Mouse (Mus musculus): ENCODE measurements around the gene Csf2rb2.
A peak's percentile ranks its signal among the peaks of the same experiment; 100 is the strongest.
"Not testable (repeated sequence)": the region's sequence is repeated elsewhere in the genome, so short reads cannot be mapped to it uniquely, and the experiment has no call there.

Gene Csf2rb2

DNA sequence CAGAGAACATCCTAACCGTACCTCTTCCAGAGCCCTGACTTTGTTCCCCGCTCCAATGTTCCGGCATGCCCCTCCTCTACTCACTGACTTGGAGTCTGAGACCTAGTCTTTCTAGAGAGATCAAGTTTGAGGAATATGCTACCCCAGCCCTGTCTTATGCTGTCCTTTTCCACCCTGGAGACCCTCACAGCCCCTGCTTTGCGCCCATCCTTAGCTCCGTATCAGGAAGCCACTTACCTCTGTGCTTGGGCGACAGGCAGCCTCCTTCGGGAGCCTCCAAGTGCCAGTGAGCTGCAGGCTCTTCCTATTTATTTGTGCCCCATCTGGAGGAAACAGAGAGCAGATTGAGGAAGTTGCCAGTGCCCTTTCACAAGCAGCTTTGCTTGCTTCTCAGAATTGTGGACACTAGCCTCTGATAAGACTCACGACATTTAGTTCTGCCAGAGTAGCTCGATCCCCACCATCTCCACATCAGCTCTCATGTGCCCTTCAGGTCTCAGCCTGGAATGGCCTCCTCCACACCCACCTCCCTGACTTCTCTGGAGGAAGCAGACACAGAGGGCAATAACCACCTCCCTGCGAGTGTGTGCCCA is at the start of gene Csf2rb2:
Gene Csf2rb2, minus strand, starts transcription at position 381 of the 593 bp plus-strand sequence.
- DNase-seq (ENCODE audit: low spot score in 2 of 2) = no peak

DNA sequence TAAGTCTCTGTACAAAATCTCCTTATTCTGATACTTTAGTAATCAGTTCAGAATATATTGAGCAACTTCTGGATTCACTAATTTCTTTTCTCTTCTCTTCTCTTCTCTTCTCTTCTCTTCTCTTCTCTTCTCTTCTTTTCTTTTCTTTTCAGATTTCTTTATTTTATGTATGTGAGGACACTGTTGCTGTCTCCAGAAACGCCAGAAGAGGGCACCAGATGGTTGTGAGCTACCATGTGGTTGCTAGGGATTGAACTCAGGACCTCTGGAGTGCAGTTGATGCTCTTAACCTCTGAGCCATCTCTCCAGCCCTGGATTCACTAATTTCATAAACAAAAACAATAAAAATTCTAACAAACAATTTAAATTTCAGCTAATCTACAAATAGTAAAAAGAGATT is 49.4 kb upstream of the Csf2rb2 start:
- no peak for DNase-seq (ENCODE audit: low spot score in 2 of 2)

DNA sequence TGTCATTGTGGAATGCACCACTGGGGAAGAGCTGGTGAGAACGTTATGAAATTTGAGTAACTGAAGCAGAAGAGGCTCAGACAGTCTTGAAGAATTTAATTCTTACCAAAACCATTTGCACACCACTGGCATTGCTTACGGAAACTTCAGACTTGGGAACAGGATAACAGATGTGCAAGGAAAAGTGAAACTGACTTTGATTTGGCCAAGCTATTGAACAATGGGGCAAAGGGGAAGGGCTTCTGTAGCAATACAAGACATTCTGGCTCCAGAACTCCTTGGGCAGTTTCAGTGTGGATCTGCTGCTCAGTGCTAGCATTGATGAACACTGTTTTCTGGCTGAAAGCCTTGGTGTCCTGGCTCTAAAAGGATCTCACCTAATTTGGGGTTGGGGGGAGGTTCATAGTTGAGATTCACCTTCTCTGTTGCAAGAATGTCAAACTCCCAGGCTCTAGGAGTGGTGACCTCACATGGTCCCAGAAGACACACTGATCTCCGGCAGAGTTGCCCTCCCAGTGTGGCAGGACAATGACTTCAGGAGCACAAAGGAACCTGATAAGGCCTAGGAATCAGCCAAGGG is 46.2 kb upstream of the Csf2rb2 start:
- peak; percentile 17 to 29 for DNase-seq (ENCODE audit: low spot score in 2 of 2)

DNA sequence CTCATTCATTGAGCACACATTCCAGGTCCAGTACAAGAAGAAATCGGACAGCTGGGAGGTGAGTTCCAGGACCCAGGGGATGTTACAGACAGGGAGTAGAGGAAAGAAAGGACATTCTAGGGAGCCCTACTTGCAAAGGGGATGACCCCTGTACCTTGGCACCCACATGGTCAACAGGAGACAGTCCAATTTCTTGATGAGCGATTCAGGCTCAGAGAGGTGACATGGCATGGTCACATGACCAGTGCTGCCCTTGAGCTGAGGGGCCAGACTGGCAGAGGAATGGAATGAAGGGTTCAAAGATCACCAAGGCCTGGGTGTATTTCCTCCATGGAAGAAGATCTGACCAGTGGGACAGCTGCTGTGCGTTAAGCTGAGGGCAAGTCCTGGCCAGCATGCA is 39.0 kb upstream of the Csf2rb2 start:
- DNase-seq (ENCODE audit: low spot score in 2 of 2) = no peak

DNA sequence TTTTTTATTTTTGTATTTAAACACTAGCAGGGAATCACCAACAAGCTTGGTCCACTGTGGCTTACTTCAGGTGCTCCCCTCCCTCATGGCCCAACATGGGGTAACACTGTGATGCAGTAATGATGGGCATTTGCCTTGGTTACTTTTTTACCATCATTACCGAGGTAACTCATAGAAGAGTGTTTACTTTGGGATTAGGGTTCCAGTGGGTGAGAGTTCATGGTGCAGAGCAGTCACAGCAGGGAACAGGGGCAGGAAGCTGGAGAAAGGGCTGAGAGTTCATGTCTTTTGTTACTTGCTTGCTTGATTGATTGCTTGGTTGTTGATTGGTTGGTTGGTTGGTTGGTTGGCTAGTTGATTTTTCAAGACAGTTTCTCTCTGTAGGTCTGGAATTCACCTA is 38.2 kb upstream of the Csf2rb2 start:
- no peak for DNase-seq (ENCODE audit: low spot score in 2 of 2)

DNA sequence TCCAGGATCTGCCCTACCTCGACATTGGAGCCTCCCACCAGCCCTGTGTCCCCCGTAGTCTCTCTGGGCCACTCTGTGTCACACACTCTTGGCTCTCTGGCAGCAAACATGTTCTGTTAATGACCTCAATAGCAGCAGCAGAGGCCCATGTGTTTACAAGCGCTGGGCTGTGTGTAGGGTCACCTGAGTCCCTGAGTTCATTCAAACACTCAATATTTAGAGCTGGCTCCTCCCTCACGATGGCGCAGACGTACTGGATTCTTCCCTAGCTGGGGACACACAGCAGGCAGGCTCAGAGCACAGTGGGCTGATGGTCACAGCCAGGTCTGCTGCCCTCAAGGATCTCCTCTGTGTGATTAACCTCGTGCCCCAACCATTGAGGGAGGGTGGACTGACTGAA is 35.4 kb upstream of the Csf2rb2 start:
- not testable (repeated sequence) for DNase-seq (ENCODE audit: low spot score in 2 of 2)

DNA sequence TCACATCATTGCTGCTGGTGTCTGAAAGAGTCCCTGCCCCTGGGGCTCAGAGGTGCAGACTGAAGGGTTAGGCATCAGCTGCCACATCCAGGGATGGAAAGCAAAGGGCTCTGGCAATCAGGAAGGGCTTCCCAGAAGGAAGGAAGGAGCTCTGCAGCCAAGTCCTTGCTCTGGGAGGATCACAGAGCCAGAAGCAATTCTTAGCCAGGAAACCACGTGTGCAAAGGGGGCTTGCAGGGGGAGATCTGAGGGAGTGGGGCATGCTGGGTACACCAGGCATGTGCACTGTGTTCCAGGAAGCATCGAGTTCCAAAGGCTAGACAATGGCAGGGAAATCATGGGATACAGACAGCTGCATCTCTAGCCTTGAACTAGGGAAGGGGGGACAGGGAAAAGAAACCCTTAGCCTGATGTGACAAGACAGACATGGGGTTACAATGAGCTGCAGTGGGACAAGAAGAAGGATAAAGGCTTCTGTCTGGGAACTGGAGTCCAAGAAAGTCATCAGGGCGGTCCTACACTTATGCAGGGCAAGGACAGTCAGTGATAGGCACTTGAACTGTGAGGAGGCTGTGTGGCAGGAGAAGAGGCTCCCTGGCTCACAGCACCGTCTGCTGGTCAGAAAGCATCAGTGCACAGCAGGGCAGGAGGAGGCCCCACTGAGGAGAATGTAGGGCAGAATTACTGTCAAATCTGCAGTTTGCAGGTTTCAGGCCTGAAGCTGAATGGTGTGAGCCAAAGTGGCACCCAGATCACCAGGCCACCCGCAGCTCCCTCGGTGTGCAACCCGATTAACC is 34.3 kb upstream of the Csf2rb2 start:
- DNase-seq (ENCODE audit: low spot score in 2 of 2) = peak; percentile 66 to 85

DNA sequence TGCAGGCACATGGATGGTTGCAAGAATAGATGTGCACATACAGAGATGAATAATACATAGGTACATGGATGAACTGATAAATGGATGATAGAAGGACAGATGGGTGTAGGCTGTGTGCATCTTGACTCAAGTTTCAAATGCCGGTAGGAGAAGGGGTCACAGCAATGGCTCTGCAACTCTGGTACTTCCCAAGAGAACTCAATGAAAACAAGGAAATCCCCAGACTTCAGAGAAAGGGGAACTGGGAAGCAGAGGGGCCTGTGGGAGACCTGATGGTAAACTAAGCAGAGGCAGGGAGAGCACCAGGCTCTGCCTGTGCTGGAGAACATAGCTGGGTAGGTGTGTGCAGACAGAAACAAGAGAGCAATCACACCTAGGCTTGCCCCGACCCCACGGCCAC is 28.9 kb upstream of the Csf2rb2 start:
- no peak for DNase-seq (ENCODE audit: low spot score in 2 of 2)

DNA sequence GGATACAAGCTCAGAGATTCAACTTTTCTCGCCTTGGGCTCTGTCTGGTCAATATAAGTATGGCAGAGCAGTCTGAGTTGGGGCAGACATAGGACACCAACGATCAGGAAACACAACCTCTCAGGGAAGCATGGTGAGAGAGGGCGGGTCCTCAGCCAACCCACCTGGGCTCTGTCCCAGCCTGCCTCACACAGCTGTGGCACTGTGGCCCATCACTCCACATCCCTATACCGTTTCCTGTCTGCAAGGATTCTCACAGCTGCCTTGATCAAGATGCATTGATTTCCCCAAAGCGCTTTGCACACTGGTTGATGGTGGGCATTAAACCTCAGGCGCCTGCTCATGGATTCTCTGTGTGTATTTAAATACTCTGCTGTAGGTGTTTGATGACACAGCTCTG is 27.5 kb upstream of the Csf2rb2 start:
- no peak for DNase-seq (ENCODE audit: low spot score in 2 of 2)

DNA sequence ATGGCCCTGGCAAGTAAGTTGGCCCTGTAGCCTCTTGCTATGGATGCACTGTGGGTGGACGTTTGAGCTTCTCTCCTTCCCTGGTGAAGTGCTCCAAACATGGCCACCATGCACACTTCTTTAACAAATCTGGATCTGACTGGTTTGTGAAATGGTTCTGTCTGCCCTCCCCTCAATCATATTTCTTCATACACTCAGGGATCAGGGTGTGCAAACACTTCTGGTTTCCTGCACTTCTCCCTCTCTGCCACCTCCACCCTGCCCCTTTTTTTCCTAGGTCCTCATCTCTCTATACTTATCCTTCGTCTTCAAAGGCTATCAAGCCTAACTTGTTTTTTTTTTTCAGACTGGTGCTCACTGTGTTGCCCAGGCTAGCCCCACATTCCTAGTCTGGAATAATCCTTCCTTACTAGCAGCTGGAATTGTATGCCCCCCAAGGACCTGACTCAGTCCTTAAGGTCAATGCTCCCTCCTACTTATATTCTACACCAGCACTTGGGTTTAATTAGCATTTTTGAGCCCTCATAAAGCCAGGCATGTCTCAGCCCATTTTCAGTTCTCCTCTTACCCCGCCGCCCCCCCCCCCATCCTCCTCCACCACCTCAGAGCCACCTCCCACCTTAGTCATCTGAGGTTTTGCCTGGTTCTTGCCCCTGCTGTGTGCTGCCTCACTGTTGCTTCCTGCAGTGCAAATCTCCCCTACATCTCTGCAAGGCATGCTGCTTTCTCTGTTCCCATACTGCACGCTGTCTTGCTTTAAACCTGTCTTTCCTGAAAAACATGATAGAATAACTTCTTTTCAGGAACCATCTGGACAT is 26.2 kb upstream of the Csf2rb2 start:
- no peak for DNase-seq (ENCODE audit: low spot score in 2 of 2)

DNA sequence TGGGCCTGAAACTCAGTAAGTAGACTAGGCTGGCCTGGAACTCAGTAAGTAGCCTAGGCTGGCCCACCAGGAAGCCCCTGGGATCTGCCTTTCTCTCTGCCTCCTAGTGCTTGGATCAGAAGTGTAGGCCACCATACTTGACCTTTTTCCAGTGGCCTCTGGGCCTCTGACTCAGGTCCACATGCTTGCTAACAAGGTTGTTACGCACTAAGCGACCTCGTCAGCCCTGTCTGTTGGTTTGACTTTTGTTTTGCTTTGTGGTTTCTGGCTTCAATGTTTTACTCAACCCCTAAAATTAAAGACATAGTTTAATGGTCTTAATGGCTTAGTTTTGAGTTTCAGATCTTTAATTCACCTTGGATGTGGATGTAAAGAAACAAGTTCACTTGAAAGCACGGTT is 25.2 kb upstream of the Csf2rb2 start:
- no peak for DNase-seq (ENCODE audit: low spot score in 2 of 2)

DNA sequence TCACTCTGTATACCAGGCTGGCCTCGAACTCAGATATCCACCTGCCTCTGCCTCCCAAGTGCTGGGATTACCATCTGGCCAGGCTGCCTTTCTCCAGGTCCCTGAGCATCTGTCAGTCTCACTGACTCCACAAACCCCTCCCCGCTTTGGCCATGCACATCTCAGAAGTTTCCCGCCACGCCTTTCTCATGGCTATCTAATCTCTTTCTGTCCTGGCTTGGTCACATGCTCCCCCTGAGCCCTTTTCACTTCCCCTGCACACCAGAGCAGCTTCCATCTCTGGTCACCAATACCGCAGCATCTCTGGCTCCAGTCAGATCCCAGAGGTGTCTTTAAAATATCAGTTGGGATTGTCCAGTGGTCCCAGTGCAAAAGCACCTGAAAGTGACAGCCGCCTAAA is 24.5 kb upstream of the Csf2rb2 start:
- not testable (repeated sequence) for DNase-seq (ENCODE audit: low spot score in 2 of 2)

DNA sequence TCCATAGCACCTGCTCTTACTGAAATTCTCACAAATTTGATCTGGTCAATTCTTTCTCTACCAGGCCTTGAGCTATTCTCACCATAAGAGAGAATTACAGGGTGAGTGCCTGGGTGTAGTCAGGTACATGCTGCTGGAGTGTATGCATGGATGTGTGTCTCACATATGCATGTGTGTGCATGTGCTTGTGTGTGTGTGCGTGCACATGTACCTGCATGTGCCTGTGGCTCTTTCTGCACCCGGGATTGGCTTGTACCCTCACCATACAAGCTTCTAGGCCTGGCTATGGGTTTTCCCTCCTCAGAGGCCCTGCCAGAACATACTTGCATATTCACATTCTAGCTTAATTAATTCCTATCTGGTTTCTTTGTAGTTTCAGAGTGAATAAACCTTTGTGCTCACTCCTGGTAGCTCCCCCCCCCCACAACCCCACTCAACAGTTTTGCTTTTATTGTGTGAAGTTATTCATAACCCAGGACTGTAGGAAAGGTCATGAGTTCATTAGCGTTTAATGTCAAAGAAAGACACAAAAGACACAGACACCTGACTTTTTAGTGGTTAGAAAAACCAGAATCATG is 23.1 kb upstream of the Csf2rb2 start:
- no peak for DNase-seq (ENCODE audit: low spot score in 2 of 2)

DNA sequence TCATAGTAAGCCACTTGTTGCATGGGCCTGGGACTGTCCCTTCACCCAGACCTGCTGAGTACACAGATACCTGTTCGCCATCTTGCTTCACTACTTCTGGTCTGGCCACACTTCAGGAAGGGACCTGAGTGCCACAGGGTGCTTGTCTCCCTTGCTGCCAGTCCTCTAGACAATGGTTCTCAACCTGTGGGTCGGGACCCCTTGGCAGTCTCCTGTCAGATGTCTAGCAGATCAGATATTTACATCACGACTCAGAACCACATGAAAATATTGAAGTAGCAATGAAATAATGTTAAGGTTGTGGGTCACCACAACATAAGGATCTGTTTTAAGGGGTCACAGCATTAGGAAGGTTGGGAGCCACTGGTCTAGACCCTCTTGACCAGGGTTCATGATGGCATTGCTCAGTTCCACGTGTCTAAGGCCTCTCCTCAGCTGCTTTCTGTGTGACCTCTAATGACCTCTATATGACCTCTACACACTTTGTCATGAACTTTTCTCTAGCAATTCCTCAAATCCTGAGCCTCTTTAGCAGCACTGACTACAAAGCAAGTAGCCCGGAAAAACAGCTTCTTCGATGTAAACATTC is 22.3 kb upstream of the Csf2rb2 start:
- not testable (repeated sequence) for DNase-seq (ENCODE audit: low spot score in 2 of 2)

DNA sequence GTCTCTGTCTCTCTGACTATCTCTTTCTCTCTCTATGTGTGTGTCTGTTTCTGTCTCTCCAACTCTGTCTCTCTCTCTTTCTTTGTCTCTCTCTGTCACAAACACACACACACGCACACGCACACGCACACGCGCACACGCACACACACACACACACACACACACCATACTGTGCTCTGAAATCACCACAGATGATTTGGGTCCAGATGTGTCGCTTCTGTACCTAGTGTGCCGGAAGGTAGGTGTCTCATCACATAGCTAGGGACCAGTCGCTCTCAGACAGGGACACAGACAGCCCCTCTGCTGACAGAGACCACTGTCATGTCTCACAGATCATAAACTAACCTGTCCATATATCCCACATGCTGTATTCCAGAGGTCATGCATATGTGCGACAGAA is 21.2 kb upstream of the Csf2rb2 start:
- no peak for DNase-seq (ENCODE audit: low spot score in 2 of 2)

DNA sequence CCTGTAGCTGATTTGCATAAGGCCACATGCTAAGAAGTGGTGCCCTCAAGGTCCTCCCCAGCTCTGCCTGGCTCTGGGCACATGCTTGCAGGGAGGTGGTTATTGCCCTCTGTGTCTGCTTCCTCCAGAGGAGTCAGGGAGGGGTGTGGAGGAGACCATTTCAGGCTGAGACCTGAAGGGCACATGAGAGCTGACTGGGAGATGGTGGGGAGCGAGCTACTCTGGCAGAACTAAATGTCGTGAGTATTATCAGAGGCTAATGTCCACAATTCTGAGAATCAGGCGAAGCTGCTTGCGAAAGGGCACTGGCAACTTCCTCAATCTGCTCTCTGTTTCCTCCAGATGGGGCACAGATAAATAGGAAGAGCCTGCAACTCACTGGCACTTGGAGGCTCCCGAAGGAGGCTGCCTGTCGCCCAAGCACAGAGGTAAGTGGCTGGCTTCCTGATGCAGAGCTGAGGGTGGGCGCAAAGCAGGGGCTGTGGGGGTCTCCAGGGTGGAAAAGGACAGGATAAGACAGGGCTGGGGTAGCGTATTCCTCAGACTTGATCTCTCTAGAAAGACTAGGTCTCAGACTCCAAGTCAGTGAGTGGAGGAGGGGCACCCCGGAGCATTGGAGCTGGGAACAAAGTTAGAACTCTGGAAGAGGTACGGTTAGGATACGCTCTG is 20.3 kb upstream of the Csf2rb2 start, which contains the start of gene Csf2rb:
Gene Csf2rb, plus strand, starts transcription at position 82 of the 669 bp plus-strand sequence.
- DNase-seq (ENCODE audit: low spot score in 2 of 2) = peak; percentile 35 to 47

DNA sequence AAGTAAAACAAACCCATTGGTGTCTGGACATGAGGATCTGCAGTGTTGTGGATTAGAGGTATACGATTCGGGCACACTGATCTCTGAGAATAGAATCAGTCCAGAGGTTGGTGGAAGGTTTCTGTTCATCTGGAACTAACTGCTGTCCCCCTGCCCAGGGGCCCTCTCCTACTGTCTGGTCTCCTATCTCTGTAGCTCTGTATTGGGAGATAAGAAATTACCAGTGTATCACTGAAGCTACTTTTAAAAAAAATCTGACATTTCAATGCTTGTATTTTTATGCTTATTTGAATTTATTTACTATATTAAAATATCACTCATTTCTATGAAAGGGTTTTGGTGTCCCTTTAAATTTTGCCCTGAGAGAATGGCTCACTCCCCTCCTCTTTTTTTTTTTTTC is 18.8 kb upstream of the Csf2rb2 start:
- DNase-seq (ENCODE audit: low spot score in 2 of 2) = no peak

DNA sequence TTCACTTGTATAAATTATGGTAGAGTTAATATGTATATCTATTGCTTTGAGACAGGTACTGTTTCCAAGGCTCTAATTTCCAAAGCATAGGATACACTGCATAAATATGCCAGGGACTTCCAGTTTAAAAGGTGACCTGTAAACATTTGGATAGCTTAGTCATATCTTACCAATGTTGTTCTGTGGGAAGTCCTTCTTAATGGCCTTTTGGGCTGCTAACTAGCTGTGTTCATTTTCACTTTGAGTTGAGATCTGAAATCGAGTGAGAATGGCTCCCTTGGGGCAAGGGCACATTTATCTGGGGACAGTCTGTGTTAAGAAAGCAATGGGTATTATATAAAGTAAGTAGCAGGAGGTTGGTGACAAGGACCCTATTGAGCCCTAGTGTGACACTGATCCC is 17.8 kb upstream of the Csf2rb2 start:
- DNase-seq (ENCODE audit: low spot score in 2 of 2) = no peak

DNA sequence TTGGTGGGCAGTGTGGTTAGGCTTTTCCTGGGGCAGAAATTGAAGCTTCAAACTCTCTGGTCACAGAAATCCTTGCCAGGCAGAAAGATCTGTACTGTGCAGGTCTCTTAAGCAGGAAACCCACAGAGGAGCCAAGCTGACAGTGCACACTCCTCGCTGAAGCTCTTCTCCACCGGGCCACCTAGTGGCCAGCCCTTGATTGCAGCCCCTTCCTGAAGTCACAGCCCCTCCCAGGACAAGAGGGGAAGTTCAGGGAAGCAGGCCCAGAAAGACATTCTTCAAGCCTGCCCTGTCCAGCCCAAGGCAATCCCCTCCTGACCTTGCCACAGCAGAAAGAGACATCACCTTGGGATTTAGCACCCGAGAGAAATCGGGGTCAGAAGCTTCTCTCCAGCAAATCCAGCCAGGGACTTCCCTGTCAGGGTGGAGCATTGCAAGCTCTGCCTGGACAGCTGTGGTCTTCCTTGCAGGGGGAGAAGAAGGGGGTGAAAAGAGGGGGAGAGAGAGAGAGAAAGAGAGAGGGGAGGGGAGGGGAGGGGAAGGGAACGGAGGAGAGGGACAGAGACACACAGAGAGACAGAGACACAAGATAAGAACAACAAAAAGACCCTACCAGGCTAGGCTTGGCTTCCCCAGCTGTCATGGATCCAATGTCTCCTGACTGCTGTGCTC is 15.4 kb upstream of the Csf2rb2 start:
- DNase-seq (ENCODE audit: low spot score in 2 of 2) = peak; percentile 76 to 82

All from heart, adult 9 months (tissue).